Mouse (Mus musculus) granulocyte monocyte progenitor cell, adult 5-6 weeks (primary cell): ENCODE measurements at regions not wholly inside any gene's neighbourhood (a gene's known extent, or its start where the extent isn't known, plus 50 kb on each side); places are given as distances from the start of the nearest gene placed in this dataset.

ENCODE experiments used
- ATAC-seq: replicated peaks from 2 replicates; pipeline ENCODE4 v1.8.0; 2016; ENCODE audit warnings: mild to moderate bottlenecking, moderate TSS enrichment, inconsistent platforms; ENCODE audit not compliant: poor library complexity, severe bottlenecking

GRCm38 (mm10) chr19:37831406-37831805 is 133.8 kb downstream of the Cyp26a1 start:
- ATAC-seq = no peak

- no peak for ATAC-seq
Measured at GRCm38 (mm10) chr19:37836900-37837299, 139.3 kb downstream of the Cyp26a1 start.
